Mouse (Mus musculus) MEL (cell line): ENCODE results near the gene Folr1. TPM values are rescaled to one million over a fixed set of nuclear protein-coding genes. Genes with fewer than 3 reads are reported as not detected.

Experiments used
- DNase-seq: peaks from one replicate; pipeline ENCODE4 v3.0.0; 2011; ENCODE audit warnings: low read depth, low spot score
- H3K27ac ChIP-seq: 2 replicates; pipeline ENCODE4 v1.5.1; 2012; ENCODE audit warnings: low read depth, mild to moderate bottlenecking, control low read depth, low read length, moderate library complexity; ENCODE audit not compliant: control insufficient read depth
- H3K27me3 ChIP-seq, 2 experiments: fragments of 150-350 bp in 1 of 2; sonication (generic) in 1 of 2; 2 replicates each; pipeline ENCODE4 v1.6.1; 2012; ENCODE audit warnings: low read length in 2 of 2, mild to moderate bottlenecking in 2 of 2, improper control_type of control experiment in 1 of 2, moderate library complexity in 1 of 2; ENCODE audit not compliant: insufficient read depth in 2 of 2, control insufficient read depth in 1 of 2
- H3K36me3 ChIP-seq, 2 experiments: 2 replicates each; pipeline ENCODE4 v1.6.1; 2012 to 2014; ENCODE audit warnings: low read length in 2 of 2, improper control_type of control experiment in 1 of 2, inconsistent platforms in 1 of 2, mild to moderate bottlenecking in 1 of 2; ENCODE audit not compliant: insufficient read depth in 2 of 2, control insufficient read depth in 1 of 2
- H3K4me1 ChIP-seq, 2 experiments: fragments of 150-350 bp in 1 of 2; sonication (generic) in 1 of 2; 2 replicates each; pipeline ENCODE4 v1.6.1; 2012; ENCODE audit warnings: low read length in 2 of 2, improper control_type of control experiment in 1 of 2, mild to moderate bottlenecking in 1 of 2; ENCODE audit not compliant: insufficient read depth in 2 of 2, control insufficient read depth in 1 of 2
- H3K4me3 ChIP-seq, 2 experiments: fragments of 150-350 bp in 1 of 2; sonication (generic) in 1 of 2; 2 replicates each; pipeline ENCODE4 v1.5.1; 2012; ENCODE audit warnings: low read depth in 2 of 2, low read length in 2 of 2, mild to moderate bottlenecking in 2 of 2, moderate library complexity in 2 of 2, control low read depth in 1 of 2, improper control_type of control experiment in 1 of 2; ENCODE audit not compliant: control insufficient read depth in 1 of 2, insufficient read depth in 1 of 2
- H3K79me2 ChIP-seq: 2 replicates; pipeline ENCODE4 v1.6.1; 2012; ENCODE audit warnings: mild to moderate bottlenecking, low read length, moderate library complexity; ENCODE audit not compliant: control insufficient read depth, poor library complexity, insufficient read depth
- H3K9ac ChIP-seq: 2 replicates; pipeline ENCODE4 v1.6.1; 2012; ENCODE audit warnings: low read depth, mild to moderate bottlenecking, control low read depth, low read length, moderate library complexity; ENCODE audit not compliant: control insufficient read depth, poor library complexity, severe bottlenecking
- H3K9me3 ChIP-seq: fragments of 150-350 bp; sonication (generic); replicated peaks from 2 replicates; pipeline ENCODE4 v1.6.1; 2012; ENCODE audit warnings: mild to moderate bottlenecking, low read length, improper control_type of control experiment, moderate library complexity; ENCODE audit not compliant: insufficient read depth
- CHD2 ChIP-seq: IDR thresholded peaks from 2 replicates; pipeline ENCODE4 v1.6.1; 2011; ENCODE audit warnings: low read length, improper control_type of control experiment
- CTCF ChIP-seq, 3 experiments: IDR thresholded peaks in 2 of 3; conservative IDR thresholded peaks in 1 of 3; 2 replicates each; pipeline ENCODE4 v1.5.1; 2011 to 2012; ENCODE audit warnings: low read length in 3 of 3, low read depth in 2 of 3, mild to moderate bottlenecking in 2 of 3, improper control_type of control experiment in 1 of 3, inconsistent platforms in 1 of 3, mixed read lengths in 1 of 3, moderate library complexity in 1 of 3; ENCODE audit not compliant: control insufficient read depth in 1 of 3, insufficient read depth in 1 of 3, poor library complexity in 1 of 3, severe bottlenecking in 1 of 3
- ELF1 ChIP-seq: IDR thresholded peaks from 2 replicates; pipeline ENCODE4 v1.6.1; 2014; ENCODE audit warnings: low read depth, mild to moderate bottlenecking, inconsistent platforms, low read length, improper control_type of control experiment, moderate library complexity
- EP300 ChIP-seq, 2 experiments: IDR thresholded peaks; 2 replicates each; pipeline ENCODE4 v1.6.1; 2011; ENCODE audit warnings: improper control_type of control experiment in 2 of 2, low read length in 2 of 2, low read depth in 1 of 2, mild to moderate bottlenecking in 1 of 2
- ETS1 ChIP-seq: IDR thresholded peaks from 2 replicates; pipeline ENCODE4 v1.6.1; 2012; ENCODE audit warnings: low read depth, mild to moderate bottlenecking, inconsistent platforms, low read length, improper control_type of control experiment, moderate library complexity
- GATA1 ChIP-seq: IDR thresholded peaks from 2 replicates; pipeline ENCODE4 v1.6.1; 2011; ENCODE audit warnings: low read depth, low read length, improper control_type of control experiment
- JUND ChIP-seq: IDR thresholded peaks from 2 replicates; pipeline ENCODE4 v1.6.1; 2011; ENCODE audit warnings: low read depth, mild to moderate bottlenecking, improper control_type of control experiment, low read length
- KAT2A ChIP-seq: conservative IDR thresholded peaks from 2 replicates; pipeline ENCODE4 v1.6.1; 2012; ENCODE audit warnings: low read depth, low read length, improper control_type of control experiment, inconsistent platforms
- MAFK ChIP-seq: IDR thresholded peaks from 2 replicates; pipeline ENCODE4 v1.6.1; 2011; ENCODE audit warnings: low read depth, mild to moderate bottlenecking, low read length, improper control_type of control experiment, borderline replicate concordance
- MYB ChIP-seq: IDR thresholded peaks from 2 replicates; pipeline ENCODE4 v1.6.1; 2011; ENCODE audit warnings: mild to moderate bottlenecking, low read depth, low read length, improper control_type of control experiment
- MYC ChIP-seq: IDR thresholded peaks from 2 replicates; pipeline ENCODE4 v1.6.1; 2011; ENCODE audit warnings: low read depth, mild to moderate bottlenecking, low read length, improper control_type of control experiment, moderate library complexity
- TBP ChIP-seq: IDR thresholded peaks from 2 replicates; pipeline ENCODE4 v1.8.0; 2011; ENCODE audit warnings: low read depth, low read length, improper control_type of control experiment
- TCF12 ChIP-seq: IDR thresholded peaks from 2 replicates; pipeline ENCODE4 v1.6.1; 2014; ENCODE audit warnings: low read depth, mild to moderate bottlenecking, inconsistent platforms, low read length, improper control_type of control experiment, moderate library complexity
- UBTF ChIP-seq: IDR thresholded peaks from 2 replicates; pipeline ENCODE4 v1.6.1; 2012; ENCODE audit warnings: low read depth, mild to moderate bottlenecking, inconsistent platforms, low read length, improper control_type of control experiment, moderate library complexity, borderline replicate concordance; ENCODE audit not compliant: insufficient read depth
- USF2 ChIP-seq, 2 experiments: IDR thresholded peaks; 2 replicates each; pipeline ENCODE4 v1.6.1; 2011 to 2012; ENCODE audit warnings: improper control_type of control experiment in 2 of 2, low read length in 2 of 2, borderline replicate concordance in 1 of 2, inconsistent platforms in 1 of 2, low read depth in 1 of 2, mild to moderate bottlenecking in 1 of 2; ENCODE audit not compliant: insufficient read depth in 1 of 2
- ZC3H11A ChIP-seq: IDR thresholded peaks from 2 replicates; pipeline ENCODE4 v1.6.1; 2012; ENCODE audit warnings: low read depth, mild to moderate bottlenecking, inconsistent platforms, low read length, improper control_type of control experiment
- ZKSCAN1 ChIP-seq: IDR thresholded peaks from 2 replicates; pipeline ENCODE4 v1.6.1; 2012; ENCODE audit warnings: low read depth, mild to moderate bottlenecking, inconsistent platforms, low read length, improper control_type of control experiment, moderate library complexity
- ZMIZ1 ChIP-seq: IDR thresholded peaks from 2 replicates; pipeline ENCODE4 v1.6.1; 2012; ENCODE audit warnings: low read depth, mild to moderate bottlenecking, inconsistent platforms, low read length, improper control_type of control experiment, moderate library complexity
- ZNF384 ChIP-seq: IDR thresholded peaks from 2 replicates; pipeline ENCODE4 v1.6.1; 2012; ENCODE audit warnings: low read depth, mild to moderate bottlenecking, inconsistent platforms, low read length, improper control_type of control experiment
- polyA plus RNA-seq, 2 experiments: library from polyadenylated mRNA; stranded (reverse) in 1 of 2; unstranded in 1 of 2; fragments of >175 nt in 1 of 2; fragments of >200 nt in 1 of 2; gene quantifications; 2 replicates each; pipeline versions ENCODE4 v1.2.1 to v1.2.4; 2012; ENCODE audit warnings: low replicate concordance in 2 of 2, low read depth in 1 of 2; ENCODE audit not compliant: insufficient read length in 2 of 2, insufficient read depth in 1 of 2, missing spikeins in 1 of 2
- total RNA-seq: library from RNA; depleted of rRNA; stranded (reverse); fragments of 300-350 nt; gene quantifications from 2 replicates; pipeline ENCODE4 v1.2.3, GENCODE M21; 2012

The Folr1 gene
- total and polyA plus RNA-seq, 3 experiments: 0.07 to 0.12 TPM; not detected in 1

DNA sequence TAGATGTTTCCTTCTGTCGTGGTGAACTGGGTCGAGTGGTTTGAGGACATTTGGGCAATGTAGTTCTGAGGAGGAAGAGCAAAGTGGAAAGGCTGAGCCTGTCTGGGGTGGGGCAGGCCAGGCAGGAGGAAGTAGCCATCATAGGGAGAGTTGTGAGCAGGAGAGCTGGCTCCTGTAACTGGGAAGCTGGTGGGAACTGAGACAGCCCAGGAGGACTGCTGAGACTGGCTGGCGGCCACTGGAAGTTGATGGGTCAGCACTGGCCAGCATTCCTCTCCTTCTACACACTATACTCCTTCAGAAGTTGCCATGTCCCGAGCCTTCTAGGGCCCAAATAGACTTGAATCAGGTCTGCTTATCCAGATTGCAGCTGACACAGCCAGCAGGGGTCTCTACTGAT lies 37.8 kb upstream of the Folr1 start:
- Histone ChIP-seq H3K27me3 (no peaks in the 10 kb centered on the region), H3K4me1 (peaks cover 15 to 20% of the 10 kb centered on the region in 2 experiments), H3K4me3 (no peak overlapping the region), H3K9me3 (no peaks in the 10 kb centered on the region), H3K79me2 (peaks cover 15% of the 10 kb centered on the region), H3K9ac (no peak overlapping the region), H3K36me3 (peaks cover 0 to 11% of the 10 kb centered on the region in 2 experiments; a peak in 3 of 4 replicates)
- TF ChIP-seq CHD2: no peak
- TF ChIP-seq EP300 (IDR thresholded peaks at IDR 0.05; ENCODE audit: low read depth in 1 of 2, low read length in 2 of 2): no peak
- TF ChIP-seq ZC3H11A: no peak
- no peak for TF ChIP-seq UBTF
- no peak for TF ChIP-seq MAFK
- no peak for TF ChIP-seq GATA1
- no peak for TF ChIP-seq MYC
- no peak for TF ChIP-seq MYB
- no peak for TF ChIP-seq TCF12
- no peak for TF ChIP-seq CTCF (IDR thresholded peaks at IDR 0.05 in 2 of 3, conservative IDR thresholded peaks at IDR 0.05 in 1 of 3; ENCODE audit: control insufficient read depth in 1 of 3, insufficient read depth in 1 of 3, low read depth in 2 of 3, low read length in 3 of 3, poor library complexity in 1 of 3, severe bottlenecking in 1 of 3)
- no peak for TF ChIP-seq ELF1
- TF ChIP-seq ZMIZ1: no peak
- TF ChIP-seq KAT2A: no peak
- no peak for TF ChIP-seq TBP
- TF ChIP-seq, all 39 proteins: peak for 0
- DNase-seq: no peak
- no peak overlapping the region for H3K27ac ChIP-seq

DNA sequence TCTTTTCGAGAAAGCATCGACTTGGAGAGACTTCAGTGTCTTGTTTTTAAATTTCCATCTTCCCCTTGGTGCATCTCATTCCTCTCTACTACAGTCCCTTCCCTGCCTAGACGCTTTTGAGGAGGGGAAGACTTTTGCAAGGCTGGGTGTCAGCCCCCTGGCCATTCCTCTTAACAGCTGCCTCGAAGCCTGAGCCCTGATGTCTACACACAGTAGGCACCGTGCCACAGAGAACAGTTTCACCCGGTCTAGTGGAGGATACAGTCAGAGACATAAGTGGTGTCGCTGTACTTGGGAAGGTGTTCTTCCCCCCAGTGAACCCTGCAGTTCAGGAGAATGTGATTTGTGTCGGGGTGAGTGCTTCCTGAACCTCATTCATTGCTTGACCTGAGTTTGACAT lies 36.1 kb upstream of the Folr1 start:
- Histone ChIP-seq H3K9me3 (no peaks in the 10 kb centered on the region), H3K27ac (peak overlapping the region; percentile 87), H3K4me1 (peaks cover 15 to 20% of the 10 kb centered on the region in 2 experiments), H3K4me3 (peak overlapping the region; percentile 81 to 91), H3K27me3 (no peaks in the 10 kb centered on the region), H3K36me3 (peaks cover 0 to 11% of the 10 kb centered on the region in 2 experiments; a peak in 2 of 4 replicates), H3K79me2 (peaks cover 15% of the 10 kb centered on the region), H3K9ac (peak overlapping the region; percentile 93)
- DNase-seq: peak; percentile 48
- no peak for TF ChIP-seq USF2 (IDR thresholded peaks at IDR 0.05; ENCODE audit: borderline replicate concordance in 1 of 2, insufficient read depth in 1 of 2, low read depth in 1 of 2, low read length in 2 of 2)
- no peak for TF ChIP-seq ELF1
- TF ChIP-seq ETS1: no peak
- TF ChIP-seq ZKSCAN1: no peak
- no peak for TF ChIP-seq ZNF384
- no peak for TF ChIP-seq TBP
- no peak for TF ChIP-seq JUND
